Mouse (Mus musculus) ES-Bruce4 (cell line): ENCODE results near the gene Slc43a2.

Experiments
- CTCF ChIP-seq: IDR thresholded peaks from one replicate; pipeline ENCODE4 v1.8.1; 2011; ENCODE audit warnings: low read depth, low read length
- EP300 ChIP-seq: IDR thresholded peaks from 2 replicates; pipeline ENCODE4 v1.6.1; 2011; ENCODE audit warnings: low read depth, low read length; ENCODE audit not compliant: insufficient read depth

DNA sequence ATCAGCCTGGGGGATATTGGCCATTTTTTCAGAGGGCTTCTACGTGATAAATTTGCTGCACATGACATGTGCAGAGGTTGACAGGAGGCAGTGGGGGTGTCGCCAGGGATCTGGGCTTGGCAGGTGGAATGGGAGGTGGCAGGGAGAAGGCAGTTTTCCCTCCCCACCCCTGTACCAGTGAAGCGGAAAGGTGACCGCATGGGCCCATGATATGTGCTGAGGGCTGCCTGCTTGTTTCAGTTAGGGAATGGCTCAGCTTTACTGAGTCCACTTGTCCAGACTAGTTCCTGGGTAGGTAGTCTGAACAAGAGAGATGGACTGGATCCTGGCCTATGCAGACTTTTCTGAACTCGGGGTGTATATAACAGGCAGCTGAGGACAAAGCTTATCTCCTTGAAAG is 19.8 kb downstream of the Slc43a2 start:
- TF ChIP-seq EP300 (no peak), CTCF (no peak)
